ENCODE assay signal across 13 mouse cellular contexts in genomic region chr13:110854213-110854612, GRCm38 (mm10).
"Had no signal": no experiment of that assay in that cellular context is flagged by ENCODE, and none has a peak within 500 bp of the region (broad histone marks: within the 10 kb centered on the region; RNA-seq: fewer than 3 reads in every experiment).

No protein-coding gene starts in this region.

- H3K36me3 ChIP-seq: limb, embryonic 13.5 days; midbrain, embryonic 12.5 days; neural tube, embryonic 15.5 days had no signal

- H3K4me3 ChIP-seq: limb, embryonic 13.5 days; megakaryocyte, embryonic 14.5 days; midbrain, embryonic 12.5 days; neural tube, embryonic 15.5 days had no signal

- H3K27ac ChIP-seq: kidney, postnatal 0 days; limb, embryonic 13.5 days; liver, embryonic 14.5 days; midbrain, embryonic 12.5 days; neural tube, embryonic 15.5 days had no signal

- H3K27me3 ChIP-seq: limb, embryonic 13.5 days; megakaryocyte, embryonic 14.5 days; midbrain, embryonic 12.5 days; neural tube, embryonic 15.5 days had no signal

- H3K4me2 ChIP-seq: limb, embryonic 13.5 days; midbrain, embryonic 12.5 days; neural tube, embryonic 15.5 days had no signal

- ATAC-seq: intestine, embryonic 16.5 days had no signal

- H3K4me1 ChIP-seq: megakaryocyte, embryonic 14.5 days; midbrain, embryonic 12.5 days; neural tube, embryonic 15.5 days had no signal

- DNase-seq: kidney, adult 9 months; left cerebral cortex, postnatal 4 days; right cerebral cortex, adult 18-20 months; right cerebral cortex, postnatal 25 days; thymus, adult 18-20 months; thymus, postnatal 14 days had no signal

- H3K9me3 ChIP-seq: limb, embryonic 13.5 days; megakaryocyte, embryonic 14.5 days; midbrain, embryonic 12.5 days; neural tube, embryonic 15.5 days had no signal

- H3K9ac ChIP-seq: limb, embryonic 13.5 days; liver, embryonic 14.5 days; midbrain, embryonic 12.5 days; neural tube, embryonic 15.5 days had no signal
